Comparison of ENCODE assay signal across 11 mouse cellular contexts in the genomic region with DNA sequence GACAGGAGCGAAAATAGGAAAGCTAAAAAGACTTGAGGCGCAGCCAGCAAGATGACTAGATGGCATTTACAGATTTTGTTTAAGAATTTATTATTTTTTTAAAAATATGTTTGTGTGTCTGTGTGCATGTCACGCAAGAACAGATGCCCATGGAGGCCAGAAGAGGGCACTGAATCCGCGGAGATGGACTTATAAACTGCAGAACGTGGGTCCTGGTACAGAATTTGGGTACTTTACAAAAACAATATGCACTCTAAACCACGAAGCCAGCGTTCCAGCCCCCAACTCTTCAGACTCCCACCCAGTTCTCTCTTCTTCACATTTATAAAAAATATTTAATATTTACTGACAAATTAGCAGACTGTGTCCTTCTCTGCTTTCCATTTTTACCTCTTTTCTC. TPM values are rescaled to one million over a fixed set of nuclear protein-coding genes. Genes with fewer than 3 reads are reported as not detected.
DNase-seq lines count a peak whose midpoint lies in the region; ATAC-seq lines count a peak whose summit lies in the region.
"Had no signal": no experiment of that assay in that cellular context is flagged by ENCODE, and none has a peak within 500 bp of the region (broad histone marks: within the 10 kb centered on the region; RNA-seq: fewer than 3 reads in every experiment).

No protein-coding gene starts in this region.

- H3K9ac ChIP-seq in forebrain, embryonic 16.5 days (replicated peaks; ENCODE audit: low read depth, low read length) = no peak overlapping the region
- H3K9ac ChIP-seq in kidney, embryonic 16.5 days (replicated peaks; ENCODE audit: low read length) = no peak overlapping the region
- no peak overlapping the region for H3K9ac ChIP-seq in limb, embryonic 11.5 days (ENCODE audit: low read length)

- WGBS in forebrain, embryonic 10.5 days = 75% methylated on average over 8 of the region's 8 CpGs
- WGBS in forebrain, embryonic 16.5 days = 76% methylated on average over 8 of the region's 8 CpGs
- WGBS in kidney, embryonic 16.5 days = 80% methylated on average over 8 of the region's 8 CpGs
- WGBS in limb, embryonic 11.5 days = 75% methylated on average over 8 of the region's 8 CpGs

- ATAC-seq in forebrain, embryonic 16.5 days = no peak
- no peak for ATAC-seq in kidney, embryonic 16.5 days (ENCODE audit: low FRiP score, low TSS enrichment)
- ATAC-seq in limb, embryonic 11.5 days (ENCODE audit: insufficient number of reproducible peaks, low FRiP score, low TSS enrichment, low read depth) = no peak

- H3K27me3 ChIP-seq in forebrain, embryonic 10.5 days (ENCODE audit: poor library complexity, severe bottlenecking) = no peaks in the 10 kb centered on the region
- no peaks in the 10 kb centered on the region for H3K27me3 ChIP-seq in forebrain, embryonic 16.5 days (replicated peaks; ENCODE audit: control insufficient read depth, insufficient read depth, low read length)
- no peaks in the 10 kb centered on the region for H3K27me3 ChIP-seq in kidney, embryonic 16.5 days (ENCODE audit: insufficient read depth, low read length)
- no peaks in the 10 kb centered on the region for H3K27me3 ChIP-seq in limb, embryonic 11.5 days (ENCODE audit: control insufficient read depth, insufficient read depth, low read length)

- peak overlapping the region; percentile 95 for H3K4me3 ChIP-seq in forebrain, embryonic 10.5 days
- H3K4me3 ChIP-seq in forebrain, embryonic 16.5 days (replicated peaks; ENCODE audit: low read length) = no peak overlapping the region
- no peak overlapping the region for H3K4me3 ChIP-seq in kidney, embryonic 16.5 days (ENCODE audit: low read length)
- H3K4me3 ChIP-seq in limb, embryonic 11.5 days (ENCODE audit: low read depth, low read length) = no peak overlapping the region; the same call in 1 of the 2 replicates

- H3K4me2 ChIP-seq in forebrain, embryonic 16.5 days (ENCODE audit: low read length) = no peak overlapping the region
- peak overlapping the region; percentile 69; the same call in 1 of the 2 replicates for H3K4me2 ChIP-seq in kidney, embryonic 16.5 days (replicated peaks; ENCODE audit: low read depth, low read length)
- peak overlapping the region; percentile 61; the same call in 1 of the 2 replicates for H3K4me2 ChIP-seq in limb, embryonic 11.5 days (ENCODE audit: low read depth, severe bottlenecking)

- 0 out of 2 replicates have a peak, but pooled peaks cover under 1% of the 10 kb centered on the region for H3K9me3 ChIP-seq in forebrain, embryonic 10.5 days
- H3K9me3 ChIP-seq in forebrain, embryonic 16.5 days (ENCODE audit: control insufficient read depth, low read length) = no peaks in the 10 kb centered on the region
- H3K9me3 ChIP-seq in kidney, embryonic 16.5 days (ENCODE audit: low read length) = no peaks in the 10 kb centered on the region
- H3K9me3 ChIP-seq in limb, embryonic 11.5 days (ENCODE audit: control insufficient read depth, low read length) = no peaks in the 10 kb centered on the region

- peak overlapping the region; percentile 96; the same call in 1 of the 2 replicates for H3K27ac ChIP-seq in forebrain, embryonic 10.5 days
- H3K27ac ChIP-seq in forebrain, embryonic 16.5 days (ENCODE audit: low read length) = no peak overlapping the region
- no peak overlapping the region for H3K27ac ChIP-seq in kidney, embryonic 16.5 days (ENCODE audit: low read length)
- H3K27ac ChIP-seq in limb, embryonic 11.5 days (replicated peaks; ENCODE audit: low read depth, low read length) = no peak overlapping the region

- peaks cover 23% of the 10 kb centered on the region for H3K4me1 ChIP-seq in forebrain, embryonic 10.5 days
- peaks cover 26% of the 10 kb centered on the region for H3K4me1 ChIP-seq in forebrain, embryonic 16.5 days (replicated peaks; ENCODE audit: control insufficient read depth, insufficient read depth, low read length)
- H3K4me1 ChIP-seq in kidney, embryonic 16.5 days (ENCODE audit: insufficient read depth, low read length) = peaks cover 25% of the 10 kb centered on the region
- 0 out of 2 replicates have a peak, but pooled peaks cover 3% of the 10 kb centered on the region for H3K4me1 ChIP-seq in limb, embryonic 11.5 days (ENCODE audit: control insufficient read depth, insufficient read depth, low read length)

- no peak for DNase-seq in forebrain, embryonic 10.5 days (ENCODE audit: extremely low spot score, low spot score)
- DNase-seq in kidney, adult 18-20 months = no peak
- DNase-seq in ES-CJ7 (ENCODE audit: low read depth, low spot score) = peak; percentile 44
- DNase-seq in limb, embryonic 11.5 days (ENCODE audit: low spot score) = no peak
- DNase-seq in adrenal gland, postnatal 36 days = no peak
- no peak for DNase-seq in adrenal gland, postnatal 10 days
- DNase-seq: gastrocnemius, postnatal 25 days; kidney, postnatal 14 days; thymus, adult 2 months had no signal

- peaks cover 25% of the 10 kb centered on the region for H3K36me3 ChIP-seq in forebrain, embryonic 10.5 days (replicated peaks)
- H3K36me3 ChIP-seq in forebrain, embryonic 16.5 days (ENCODE audit: control insufficient read depth, insufficient read depth) = peaks cover 3% of the 10 kb centered on the region; the same call in 1 of the 2 replicates
- H3K36me3 ChIP-seq in kidney, embryonic 16.5 days (ENCODE audit: insufficient read depth, low read length) = peaks cover 7% of the 10 kb centered on the region; the same call in 1 of the 2 replicates
- H3K36me3 ChIP-seq in limb, embryonic 11.5 days (ENCODE audit: control insufficient read depth, insufficient read depth, low read length) = peaks cover 3% of the 10 kb centered on the region; the same call in 1 of the 2 replicates

RNA-seq across cellular contexts. Expression of a gene that starts 1.2 kb away (rescaled TPM):
- 47.9 and 50.5 TPM in 2 replicates for polyA plus RNA-seq in forebrain, embryonic 10.5 days (2016; fragmentation: Nextera tagmentation; extraction: Ambion mirVana)
- polyA plus RNA-seq in forebrain, embryonic 16.5 days (2015; fragmentation: Nextera tagmentation; extraction: Ambion mirVana) = 47.4 and 48.7 TPM in 2 replicates
- polyA plus RNA-seq in kidney, embryonic 16.5 days (2015; fragmentation: Nextera tagmentation; extraction: Ambion mirVana) = 34.9 and 43.0 TPM in 2 replicates
- polyA plus RNA-seq in limb, embryonic 11.5 days (2014; fragmentation: Nextera tagmentation; extraction: Ambion mirVana) = 46.2 and 48.2 TPM in 2 replicates
- total RNA-seq in adrenal gland, postnatal 36 days (2021) = 10 to 100 TPM; 47.9 to 52.5 TPM
- total RNA-seq in adrenal gland, postnatal 10 days (2021) = 10 to 100 TPM; 37.0 to 48.3 TPM

RNA-seq across cellular contexts. Expression of a gene that starts 20.5 kb away (rescaled TPM):
- polyA plus RNA-seq in forebrain, embryonic 10.5 days (2016; fragmentation: Nextera tagmentation; extraction: Ambion mirVana) = 18.1 and 19.2 TPM in 2 replicates
- polyA plus RNA-seq in forebrain, embryonic 16.5 days (2015; fragmentation: Nextera tagmentation; extraction: Ambion mirVana) = 39.5 and 46.2 TPM in 2 replicates
- 2.7 and 3.3 TPM in 2 replicates for polyA plus RNA-seq in kidney, embryonic 16.5 days (2015; fragmentation: Nextera tagmentation; extraction: Ambion mirVana)
- 3.8 and 5.7 TPM in 2 replicates for polyA plus RNA-seq in limb, embryonic 11.5 days (2014; fragmentation: Nextera tagmentation; extraction: Ambion mirVana)
- under 1 TPM; 0.59 to 0.76 TPM for total RNA-seq in adrenal gland, postnatal 36 days (2021)
- total RNA-seq in adrenal gland, postnatal 10 days (2021) = 1 to 10 TPM in 1 of 2 experiments, under 1 TPM in 1; 0.81 to 1.5 TPM

RNA-seq across cellular contexts. Expression of a gene that starts 40.8 kb away (rescaled TPM):
- 14.2 and 14.7 TPM in 2 replicates for polyA plus RNA-seq in forebrain, embryonic 10.5 days (2016; fragmentation: Nextera tagmentation; extraction: Ambion mirVana)
- 18.8 and 20.0 TPM in 2 replicates for polyA plus RNA-seq in forebrain, embryonic 16.5 days (2015; fragmentation: Nextera tagmentation; extraction: Ambion mirVana)
- 15.6 and 16.3 TPM in 2 replicates for polyA plus RNA-seq in kidney, embryonic 16.5 days (2015; fragmentation: Nextera tagmentation; extraction: Ambion mirVana)
- polyA plus RNA-seq in limb, embryonic 11.5 days (2014; fragmentation: Nextera tagmentation; extraction: Ambion mirVana) = 22.2 and 24.1 TPM in 2 replicates
- total RNA-seq in adrenal gland, postnatal 36 days (2021) = 10 to 100 TPM; 11.4 to 12.1 TPM
- total RNA-seq in adrenal gland, postnatal 10 days (2021) = 10 to 100 TPM in 1 of 2 experiments, 1 to 10 TPM in 1; 9.6 to 15.4 TPM
